Mouse (Mus musculus) heart, postnatal 36 days (tissue): ENCODE measurements around the gene Gm11541. TPM values are rescaled to one million over a fixed set of nuclear protein-coding genes. Genes with fewer than 3 reads are reported as not detected.
"Not testable (repeated sequence)": the region's sequence is repeated elsewhere in the genome, so short reads cannot be mapped to it uniquely, and the experiment has no call there.

Source experiments
- DNase-seq, 2 experiments: peaks; one replicate each; pipeline ENCODE4 v3.0.0; 2021 to 2022
- intact Hi-C: fragments of 180-260 bp; cut with DNase I; formaldehyde crosslinking; loops from one replicate; pipeline ENCODE4 v1.15.1; 2025
- total RNA-seq, 2 experiments: library from RNA; stranded (reverse); gene quantifications; 2 replicates each; pipeline ENCODE4 v1.2.3; 2021

Gm11541 gene
- total RNA-seq, 2 experiments from 2014 or later: not detected

- intact Hi-C loops: no loop called here
- no peak for DNase-seq
Measured at GRCm38 (mm10) chr11:94699399-94699798, 4.9 kb downstream of the Gm11541 start.

GRCm38 (mm10) chr11:94697703-94698464 is 6.4 kb downstream of the Gm11541 start:
- intact Hi-C loops: no loop called here
- DNase-seq: no peak

- DNase-seq: no peak
Measured at GRCm38 (mm10) chr11:94697140-94697539, 7.2 kb downstream of the Gm11541 start.

GRCm38 (mm10) chr11:94695508-94695907 is 8.8 kb downstream of the Gm11541 start:
- DNase-seq: no peak
- intact Hi-C loops: no loop called here

More at GRCm38 (mm10) chr11:94697140-94697539, 7.2 kb downstream of the Gm11541 start:
- intact Hi-C loops: no loop called here

GRCm38 (mm10) chr11:94692502-94692901 is 11.8 kb downstream of the Gm11541 start:
- intact Hi-C loops: not testable (repeated sequence)

GRCm38 (mm10) chr11:94687178-94687577 is 17.1 kb downstream of the Gm11541 start:
- intact Hi-C loops: no loop called here
- DNase-seq: no peak

More at GRCm38 (mm10) chr11:94692502-94692901, 11.8 kb downstream of the Gm11541 start:
- not testable (repeated sequence) for DNase-seq

- no peak for DNase-seq
- intact Hi-C loops: no loop called here
Measured at GRCm38 (mm10) chr11:94682427-94682826, 21.9 kb downstream of the Gm11541 start.

- intact Hi-C loops: no loop called here
- DNase-seq: no peak
Measured at GRCm38 (mm10) chr11:94681640-94682039, 22.7 kb downstream of the Gm11541 start.

- intact Hi-C loops: no loop called here
- DNase-seq: no peak
Measured at GRCm38 (mm10) chr11:94680639-94681038, 23.7 kb downstream of the Gm11541 start.

- no peak for DNase-seq
Measured at GRCm38 (mm10) chr11:94677607-94678145, 26.6 kb downstream of the Gm11541 start.

GRCm38 (mm10) chr11:94676754-94677606 is 27.3 kb downstream of the Gm11541 start, which contains the start of gene Xylt2:
Gene Xylt2, minus strand, starts transcription at chr11:94677515.
- peak; percentile 94 to 95 for DNase-seq
- intact Hi-C loops: no loop called here

More at GRCm38 (mm10) chr11:94677607-94678145, 26.6 kb downstream of the Gm11541 start:
- intact Hi-C loops: no loop called here

- intact Hi-C loops: no loop called here
- DNase-seq: no peak
Measured at GRCm38 (mm10) chr11:94676308-94676707, 28.0 kb downstream of the Gm11541 start.

- no peak for DNase-seq
- intact Hi-C loops: no loop called here
Measured at GRCm38 (mm10) chr11:94675446-94675845, 28.9 kb downstream of the Gm11541 start.

- no peak for DNase-seq
- intact Hi-C loops: no loop called here
Measured at GRCm38 (mm10) chr11:94674984-94675383, 29.3 kb downstream of the Gm11541 start.

GRCm38 (mm10) chr11:94665281-94665680 is 39.0 kb downstream of the Gm11541 start:
- DNase-seq: no peak
- intact Hi-C loops: no loop called here

GRCm38 (mm10) chr11:94661344-94661743 is 43.0 kb downstream of the Gm11541 start:
- DNase-seq: no peak

GRCm38 (mm10) chr11:94653663-94654436 is 50.4 kb downstream of the Gm11541 start, which contains the start of the genes Mrpl27 and Eme1:
Gene Mrpl27, plus strand, starts transcription at chr11:94653767.
Gene Eme1, minus strand, starts transcription at chr11:94653964.
- peak; percentile 89 to 90 for DNase-seq
- intact Hi-C loops: no loop called here

More at GRCm38 (mm10) chr11:94661344-94661743, 43.0 kb downstream of the Gm11541 start:
- intact Hi-C loops: no loop called here

- DNase-seq: no peak
- intact Hi-C loops: no loop called here
Measured at GRCm38 (mm10) chr11:94652973-94653372, 51.3 kb downstream of the Gm11541 start.

- intact Hi-C loops, DNase-seq: not testable (repeated sequence)
Measured at GRCm38 (mm10) chr11:94651241-94651640, 53.1 kb downstream of the Gm11541 start.

- DNase-seq: no peak
- intact Hi-C loops: no loop called here
Measured at GRCm38 (mm10) chr11:94646457-94646856, 57.8 kb downstream of the Gm11541 start.
